Mouse (Mus musculus): ENCODE measurements around the gene Ptprc.

Ptprc gene

GRCm38 (mm10) chr1:138175494-138175893 lies at the start of gene Ptprc:
Gene Ptprc (minus strand): TSS chr1:138175708.
- DNase-seq (ENCODE audit: low spot score) = no peak

- no peak for DNase-seq (ENCODE audit: low spot score)
Measured at GRCm38 (mm10) chr1:138214736-138215458, 39.4 kb upstream of the Ptprc start.

- DNase-seq (ENCODE audit: low spot score) = no peak
Measured at GRCm38 (mm10) chr1:138210387-138211024, 35.0 kb upstream of the Ptprc start.

GRCm38 (mm10) chr1:138209751-138210150 lies 34.2 kb upstream of the Ptprc start:
- no peak for DNase-seq (ENCODE audit: low spot score)

- no peak for DNase-seq (ENCODE audit: low spot score)
Measured at GRCm38 (mm10) chr1:138206041-138206440, 30.5 kb upstream of the Ptprc start.

GRCm38 (mm10) chr1:138191689-138192508 lies 16.4 kb upstream of the Ptprc start:
- no peak for DNase-seq (ENCODE audit: low spot score)

GRCm38 (mm10) chr1:138188131-138188530 lies 12.6 kb upstream of the Ptprc start:
- DNase-seq (ENCODE audit: low spot score) = no peak

GRCm38 (mm10) chr1:138185904-138186303 lies 10.4 kb upstream of the Ptprc start:
- no peak for DNase-seq (ENCODE audit: low spot score)

- no peak for DNase-seq (ENCODE audit: low spot score)
Measured at GRCm38 (mm10) chr1:138180081-138180480, 4.6 kb upstream of the Ptprc start.

- DNase-seq (ENCODE audit: low spot score) = no peak
Measured at GRCm38 (mm10) chr1:138174705-138175492, 609 bp downstream of the Ptprc start.

GRCm38 (mm10) chr1:138174143-138174542 lies 1.4 kb downstream of the Ptprc start:
- DNase-seq (ENCODE audit: low spot score) = no peak

- DNase-seq (ENCODE audit: low spot score) = no peak
Measured at GRCm38 (mm10) chr1:138173669-138174068, 1.8 kb downstream of the Ptprc start.

GRCm38 (mm10) chr1:138172547-138172946 lies 3.0 kb downstream of the Ptprc start:
- DNase-seq (ENCODE audit: low spot score) = no peak

GRCm38 (mm10) chr1:138172096-138172495 lies 3.4 kb downstream of the Ptprc start:
- DNase-seq (ENCODE audit: low spot score) = no peak

GRCm38 (mm10) chr1:138166233-138166771 lies 9.2 kb downstream of the Ptprc start:
- no peak for DNase-seq (ENCODE audit: low spot score)

- no peak for DNase-seq (ENCODE audit: low spot score)
Measured at GRCm38 (mm10) chr1:138162638-138163037, 12.9 kb downstream of the Ptprc start.

- DNase-seq (ENCODE audit: low spot score) = no peak
Measured at GRCm38 (mm10) chr1:138158921-138159320, 16.6 kb downstream of the Ptprc start.

GRCm38 (mm10) chr1:138158236-138158635 lies 17.3 kb downstream of the Ptprc start:
- no peak for DNase-seq (ENCODE audit: low spot score)

- DNase-seq (ENCODE audit: low spot score) = no peak
Measured at GRCm38 (mm10) chr1:138157709-138158108, 17.8 kb downstream of the Ptprc start.

- DNase-seq (ENCODE audit: low spot score) = no peak
Measured at GRCm38 (mm10) chr1:138157008-138157407, 18.5 kb downstream of the Ptprc start.

- no peak for DNase-seq (ENCODE audit: low spot score)
Measured at GRCm38 (mm10) chr1:138154185-138154785, 21.2 kb downstream of the Ptprc start.

Data from urinary bladder, postnatal 25 days (tissue).